Mouse (Mus musculus) embryonic facial prominence, embryonic 15.5 days (tissue): ENCODE data around the gene Upk3a. TPM values are rescaled to one million over a fixed set of nuclear protein-coding genes. Genes with fewer than 3 reads are reported as not detected.
A peak's percentile ranks its signal among the peaks of the same experiment; 100 is the strongest.

ENCODE experiments used
- ATAC-seq: fragments of 200-750 bp; cut with Nextera tagmentation; 2 replicates; pipeline ENCODE4 v1.8.0; 2017; ENCODE audit warnings: low read depth, moderate TSS enrichment; ENCODE audit not compliant: insufficient number of reproducible peaks, low FRiP score, low TSS enrichment
- H3K27ac ChIP-seq: fragments of 300-500 bp; sonication (generic); replicated peaks from 2 replicates; pipeline ENCODE4 v1.5.1; 2015; ENCODE audit warnings: mild to moderate bottlenecking, inconsistent platforms
- H3K27me3 ChIP-seq: fragments of 300-500 bp; sonication (generic); 2 replicates; pipeline ENCODE4 v1.6.1; 2015; ENCODE audit warnings: inconsistent platforms
- H3K36me3 ChIP-seq: fragments of 300-500 bp; sonication (generic); 2 replicates; pipeline ENCODE4 v1.6.1; 2015; ENCODE audit warnings: mild to moderate bottlenecking, inconsistent platforms
- H3K4me1 ChIP-seq: fragments of 300-500 bp; sonication (generic); 2 replicates; pipeline ENCODE4 v1.6.1; 2015; ENCODE audit warnings: inconsistent platforms
- H3K4me2 ChIP-seq: fragments of 300-500 bp; sonication (generic); replicated peaks from 2 replicates; pipeline ENCODE4 v1.6.1; 2015; ENCODE audit warnings: mild to moderate bottlenecking, inconsistent platforms
- H3K4me3 ChIP-seq: fragments of 300-500 bp; sonication (generic); replicated peaks from 2 replicates; pipeline ENCODE4 v1.5.1; 2015; ENCODE audit warnings: mild to moderate bottlenecking, inconsistent platforms
- H3K9ac ChIP-seq: fragments of 300-500 bp; sonication (generic); 2 replicates; pipeline ENCODE4 v1.6.1; 2015; ENCODE audit warnings: inconsistent platforms
- H3K9me3 ChIP-seq: fragments of 300-500 bp; sonication (generic); replicated peaks from 2 replicates; pipeline ENCODE4 v1.6.1; 2016; ENCODE audit warnings: inconsistent platforms
- WGBS: fragments of 180-500 bp; shearing (Covaris S2); methylation state at CpG from one replicate; pipeline ENCODE4 v1.1.7; 2015; 5-methylcytosine and 5-hydroxymethylcytosine counted together
- polyA plus RNA-seq: library from polyadenylated mRNA; unstranded; fragments of >200 nt; fragmentation: Nextera tagmentation; extraction: Ambion mirVana; gene quantifications from 2 replicates; pipeline ENCODE4 v1.2.1, GENCODE M21; 2015

Upk3a gene
- polyA plus RNA-seq, 1 experiment from 2014 or later: 18.2 TPM

DNA sequence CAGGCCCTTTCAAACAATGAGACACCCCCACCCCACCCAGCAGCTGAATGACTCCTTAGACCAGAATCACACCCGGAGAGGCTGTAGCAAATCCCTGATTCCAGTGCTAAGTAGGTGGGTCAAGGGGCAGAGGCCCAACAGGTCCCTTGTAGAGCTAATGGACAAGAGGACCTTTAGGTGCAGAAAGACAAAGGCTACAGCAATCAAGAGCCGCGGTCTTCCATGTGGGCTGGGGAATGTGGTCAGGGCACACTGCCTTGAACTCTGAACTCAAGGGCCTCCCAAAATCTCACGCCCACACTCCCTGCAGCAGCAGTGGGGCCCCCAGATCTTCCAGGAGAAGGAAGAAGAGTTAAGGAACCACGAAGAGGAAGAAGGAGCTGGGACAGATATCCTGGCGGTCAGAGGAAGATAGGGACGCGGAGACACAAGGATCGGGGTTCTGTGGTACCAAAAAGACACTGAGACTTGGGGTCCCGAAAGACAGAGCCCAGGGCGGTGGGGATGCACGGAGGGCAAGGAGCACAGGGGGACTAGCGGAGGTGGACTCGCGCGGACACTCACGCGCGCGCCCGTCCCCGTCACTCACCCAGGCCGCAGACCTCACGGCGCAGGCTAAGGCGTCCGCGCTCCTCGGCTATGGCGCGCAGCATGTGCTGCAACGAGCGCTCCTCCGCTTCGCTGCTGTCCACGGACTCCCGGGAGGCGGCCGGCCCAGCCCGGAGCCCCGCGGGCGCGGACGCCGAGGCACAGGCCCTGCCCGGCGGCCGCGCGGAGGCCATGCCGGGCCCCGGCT is 29.7 kb upstream of the Upk3a start:
- Histone ChIP-seq H3K27ac (peak overlapping the region; percentile 48), H3K4me2 (peak overlapping the region; percentile 72), H3K4me3 (peak overlapping the region; percentile 80), H3K36me3 (no peaks in the 10 kb centered on the region), H3K9ac (peak overlapping the region; percentile 77), H3K4me1 (peaks cover 42% of the 10 kb centered on the region), H3K27me3 (no peaks in the 10 kb centered on the region), H3K9me3 (no peaks in the 10 kb centered on the region)
- peak; percentile 59; the same call in 1 of the 2 replicates for ATAC-seq
- WGBS: under 1% methylated on average over 36 of the region's 53 CpGs

GRCm38 (mm10) chr15:84987874-84988825 is 28.8 kb upstream of the Upk3a start, which contains the start of gene 5031439G07Rik:
TSS of gene 5031439G07Rik (minus strand) at chr15:84988551.
- peaks cover 36% of the 10 kb centered on the region for H3K4me1 ChIP-seq
- ATAC-seq: peak; percentile 94
- under 1% methylated on average over 55 of the region's 59 CpGs for WGBS
- no peaks in the 10 kb centered on the region for H3K27me3 ChIP-seq
- peak within 1 kb of the TSS; percentile 77 for H3K9ac ChIP-seq
- H3K36me3 ChIP-seq: no peaks in the 10 kb centered on the region
- peak within 1 kb of the TSS; percentile 80 for H3K4me3 ChIP-seq
- H3K4me2 ChIP-seq: peak within 1 kb of the TSS; percentile 72
- peak within 1 kb of the TSS; percentile 73 for H3K27ac ChIP-seq
- no peaks in the 10 kb centered on the region for H3K9me3 ChIP-seq

GRCm38 (mm10) chr15:84989098-84989497 is 27.8 kb upstream of the Upk3a start:
- WGBS: 69% methylated on average over 3 of the region's 3 CpGs
- H3K4me2 ChIP-seq: no peak overlapping the region
- ATAC-seq: no peak

DNA sequence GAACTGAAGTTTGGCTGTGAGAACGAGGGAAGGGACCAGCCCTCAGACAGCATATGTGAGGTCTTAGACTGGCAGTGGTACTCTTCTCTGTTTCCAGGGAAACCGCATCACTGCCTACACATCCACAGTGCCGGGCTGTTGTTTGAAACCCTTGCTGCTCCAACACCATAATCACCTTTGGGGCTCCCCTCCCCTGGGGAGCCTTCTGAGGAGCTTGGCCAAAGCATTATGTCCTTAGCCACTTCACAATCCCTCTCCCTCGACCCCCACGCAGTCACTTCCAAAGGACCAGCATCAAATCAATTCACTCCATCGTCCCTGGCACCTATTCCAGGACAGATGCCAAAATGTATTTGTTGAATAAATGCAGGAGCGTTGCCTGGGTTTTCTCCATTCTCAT is 27.2 kb upstream of the Upk3a start:
- no peaks in the 10 kb centered on the region for H3K27me3 ChIP-seq
- WGBS: 64% methylated on average over 7 of the region's 7 CpGs
- H3K4me3 ChIP-seq: no peak overlapping the region

More at GRCm38 (mm10) chr15:84989098-84989497, 27.8 kb upstream of the Upk3a start:
- H3K4me3 ChIP-seq: no peak overlapping the region
- no peaks in the 10 kb centered on the region for H3K9me3 ChIP-seq
- H3K27me3 ChIP-seq: no peaks in the 10 kb centered on the region
- H3K4me1 ChIP-seq: peaks cover 32% of the 10 kb centered on the region
- H3K36me3 ChIP-seq: no peaks in the 10 kb centered on the region
- H3K9ac ChIP-seq: no peak overlapping the region
- H3K27ac ChIP-seq: no peak overlapping the region

GRCm38 (mm10) chr15:84994498-84994897 is 22.4 kb upstream of the Upk3a start:
- 23% methylated on average over 6 of the region's 6 CpGs for WGBS
- H3K27me3 ChIP-seq: no peaks in the 10 kb centered on the region
- no peaks in the 10 kb centered on the region for H3K9me3 ChIP-seq
- no peak overlapping the region for H3K27ac ChIP-seq
- ATAC-seq: 0 out of 2 replicates have a peak, but pooled peaks have one; percentile 34
- no peak overlapping the region for H3K9ac ChIP-seq
- H3K4me1 ChIP-seq: peaks cover 13% of the 10 kb centered on the region
- H3K36me3 ChIP-seq: no peaks in the 10 kb centered on the region
- no peak overlapping the region for H3K4me2 ChIP-seq
- H3K4me3 ChIP-seq: no peak overlapping the region

More for the DNA sequence above, 27.2 kb upstream of the Upk3a start:
- no peak for ATAC-seq
- Histone ChIP-seq H3K9me3 (no peaks in the 10 kb centered on the region), H3K9ac (no peak overlapping the region), H3K4me2 (no peak overlapping the region), H3K4me1 (peaks cover 35% of the 10 kb centered on the region), H3K36me3 (no peaks in the 10 kb centered on the region), H3K27ac (no peak overlapping the region)

GRCm38 (mm10) chr15:84995041-84995440 is 21.9 kb upstream of the Upk3a start:
- no peaks in the 10 kb centered on the region for H3K27me3 ChIP-seq
- H3K4me3 ChIP-seq: no peak overlapping the region
- H3K9me3 ChIP-seq: no peaks in the 10 kb centered on the region
- no peak for ATAC-seq
- H3K27ac ChIP-seq: no peak overlapping the region
- H3K36me3 ChIP-seq: no peaks in the 10 kb centered on the region
- no peak overlapping the region for H3K9ac ChIP-seq
- H3K4me2 ChIP-seq: no peak overlapping the region
- peaks cover 13% of the 10 kb centered on the region for H3K4me1 ChIP-seq
- 20% methylated on average over 6 of the region's 6 CpGs for WGBS

- no peak overlapping the region for H3K27ac ChIP-seq
- H3K9me3 ChIP-seq: no peaks in the 10 kb centered on the region
- H3K4me2 ChIP-seq: no peak overlapping the region
- ATAC-seq: no peak
- H3K9ac ChIP-seq: no peak overlapping the region
- no peaks in the 10 kb centered on the region for H3K36me3 ChIP-seq
- H3K4me3 ChIP-seq: no peak overlapping the region
- H3K27me3 ChIP-seq: no peaks in the 10 kb centered on the region
- peaks cover 13% of the 10 kb centered on the region for H3K4me1 ChIP-seq
- WGBS: 10% methylated on average over 1 of the region's 1 CpGs
These were observed 21.0 kb upstream of the Upk3a start for GRCm38 (mm10) chr15:84995967-84996366.

- WGBS: 66% methylated on average over 14 of the region's 14 CpGs
- no peaks in the 10 kb centered on the region for H3K36me3 ChIP-seq
- H3K4me2 ChIP-seq: no peak overlapping the region
- H3K9me3 ChIP-seq: no peaks in the 10 kb centered on the region
- H3K27me3 ChIP-seq: no peaks in the 10 kb centered on the region
- no peak overlapping the region for H3K9ac ChIP-seq
- no peak for ATAC-seq
- peaks cover 13% of the 10 kb centered on the region for H3K4me1 ChIP-seq
- H3K27ac ChIP-seq: no peak overlapping the region
- no peak overlapping the region for H3K4me3 ChIP-seq
These were observed 19.0 kb upstream of the Upk3a start for GRCm38 (mm10) chr15:84997768-84998454.

DNA sequence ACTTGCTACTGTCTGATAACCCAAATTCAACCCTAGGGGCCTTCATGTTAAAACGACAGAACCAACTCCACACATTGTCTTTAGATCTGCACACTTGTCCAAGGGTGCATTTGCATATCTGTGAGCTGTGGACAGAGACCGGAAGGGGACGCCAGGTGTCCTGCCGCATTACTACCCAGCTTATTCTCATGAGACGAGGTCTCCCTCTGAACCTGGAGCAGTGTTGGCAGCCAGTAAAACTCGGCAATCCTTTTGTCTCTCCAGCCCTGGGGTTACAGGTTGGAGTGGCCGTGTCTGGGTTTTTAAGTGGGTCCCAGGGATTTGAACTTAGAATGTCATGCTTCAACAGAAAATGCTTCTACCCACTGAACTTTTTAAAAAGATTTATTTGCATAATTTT is 17.0 kb upstream of the Upk3a start:
- Histone ChIP-seq H3K27me3 (no peaks in the 10 kb centered on the region), H3K9me3 (no peaks in the 10 kb centered on the region), H3K9ac (no peak overlapping the region), H3K4me2 (no peak overlapping the region), H3K36me3 (no peaks in the 10 kb centered on the region), H3K4me1 (peaks cover 9% of the 10 kb centered on the region), H3K27ac (no peak overlapping the region), H3K4me3 (no peak overlapping the region)
- 63% methylated on average over 7 of the region's 7 CpGs for WGBS
- no peak for ATAC-seq

DNA sequence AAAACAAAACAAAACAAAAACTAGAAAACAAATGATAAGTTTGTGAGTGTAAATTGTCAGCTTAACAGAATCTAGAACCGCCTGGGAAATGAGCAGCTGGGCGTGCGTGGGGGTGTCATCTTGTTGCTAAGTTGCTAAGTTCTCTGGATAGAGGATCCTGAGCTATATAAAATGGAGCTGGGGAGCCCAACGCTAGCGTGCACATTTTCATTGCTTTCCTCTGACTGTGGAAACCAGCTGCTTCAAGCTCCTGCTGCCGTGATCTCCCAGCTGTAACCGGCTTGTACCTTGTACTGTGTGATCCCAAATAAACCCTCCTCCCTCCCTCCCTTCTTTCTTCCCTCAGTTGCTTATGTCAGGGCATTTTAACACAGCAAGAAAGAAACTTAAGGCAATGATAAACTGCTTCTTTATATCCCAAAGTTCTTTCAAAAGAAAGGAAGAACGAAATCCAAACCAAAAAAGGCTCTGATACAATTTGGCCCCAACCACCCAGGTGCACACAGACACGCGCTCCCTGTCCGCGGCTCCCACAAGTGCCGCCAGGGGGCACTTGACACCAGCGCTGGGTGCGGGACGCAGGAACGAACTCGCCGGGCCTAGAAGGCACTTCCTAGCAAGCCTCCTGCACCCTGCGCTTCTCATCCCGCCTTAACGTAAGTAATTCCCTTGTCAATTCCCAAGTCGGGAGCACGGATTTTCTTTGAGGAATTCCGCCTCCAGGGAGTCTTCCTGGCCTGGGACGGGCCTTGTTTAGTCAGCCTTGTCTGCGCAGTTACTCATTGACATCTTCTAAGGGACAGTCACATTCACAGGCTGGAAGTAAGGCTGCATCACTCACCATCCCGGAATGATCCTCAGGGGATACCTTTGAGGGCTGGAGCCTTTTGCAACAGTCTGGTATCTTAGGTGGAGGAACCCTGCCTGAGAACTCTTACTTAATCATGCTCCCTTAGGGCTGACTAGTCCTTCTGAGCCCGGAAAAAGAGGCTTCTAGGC is 15.7 kb upstream of the Upk3a start:
- Histone ChIP-seq H3K4me3 (no peak overlapping the region), H3K27ac (no peak overlapping the region), H3K27me3 (no peaks in the 10 kb centered on the region), H3K36me3 (no peaks in the 10 kb centered on the region), H3K9me3 (no peaks in the 10 kb centered on the region), H3K4me2 (no peak overlapping the region), H3K4me1 (no peaks in the 10 kb centered on the region), H3K9ac (no peak overlapping the region)
- no peak for ATAC-seq
- 21% methylated on average over 29 of the region's 29 CpGs for WGBS
